Mouse (Mus musculus): Measurements from ENCODE around the gene Reep3. TPM values are rescaled to one million over a fixed set of nuclear protein-coding genes. Genes with fewer than 3 reads are reported as not detected.

Reep3 gene
- total RNA-seq (2021): 10 to 100 TPM in 1 of 2 experiments, 1 to 10 TPM in 1; 9.7 to 10.8 TPM
- long read RNA-seq, experiment 1, full-length matches to known transcripts: 1 of 9 reads
- long read RNA-seq, experiment 1, partial matches to known transcripts: 0 of 9 reads
- long read RNA-seq, experiment 1, other reads (novel, unspliced or antisense): 8 of 9 reads
- long read RNA-seq, experiment 2, full-length matches to known transcripts: 1 of 7 reads
- long read RNA-seq, experiment 2, partial matches to known transcripts: 1 of 7 reads
- long read RNA-seq, experiment 2, other reads (novel, unspliced or antisense): 5 of 7 reads

DNA sequence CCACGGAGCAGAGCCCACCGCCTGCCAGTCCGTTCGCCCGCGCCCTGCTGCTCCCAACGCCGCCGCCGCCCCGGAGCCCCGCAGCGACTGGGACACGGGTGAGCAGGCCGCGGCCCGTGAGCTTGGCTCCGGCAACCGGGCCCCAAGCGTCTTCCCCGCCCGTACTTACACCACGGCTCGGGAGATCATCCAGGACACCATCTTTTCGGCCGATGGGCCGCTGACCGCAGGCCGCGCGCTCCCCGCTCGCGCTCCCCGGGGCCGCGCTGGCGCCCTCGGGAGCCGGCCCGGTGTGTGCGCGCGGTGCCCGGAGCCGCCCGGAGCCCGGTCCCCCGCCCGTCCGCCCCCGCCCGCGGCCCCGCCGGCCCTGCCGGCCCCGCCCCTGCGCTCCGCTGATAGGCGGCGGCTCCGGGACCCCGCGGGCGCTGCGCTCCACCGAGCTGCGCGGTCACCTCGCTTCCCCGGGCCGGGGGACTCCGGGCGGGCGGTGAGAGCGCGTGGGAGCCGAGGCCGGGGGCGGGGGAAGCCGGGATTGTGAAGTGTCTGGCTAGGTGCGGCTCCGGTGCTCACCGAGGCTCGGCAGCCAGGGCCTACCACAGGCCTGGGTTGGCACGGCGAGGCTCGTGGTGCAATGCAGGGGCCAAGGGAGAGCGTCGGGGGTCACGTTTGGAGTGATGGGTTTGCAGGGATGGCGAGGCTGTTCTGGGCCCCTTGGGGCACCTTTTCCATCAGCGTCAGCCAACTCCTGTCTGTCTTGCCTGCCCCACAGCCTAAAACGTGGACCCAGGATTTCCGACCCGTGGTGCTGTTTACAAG, at the start of gene Reep3:
Gene Reep3, minus strand, starts transcription at position 325 of the 816 bp plus-strand sequence.
- Histone ChIP-seq H3K27ac (peak within 1 kb of the TSS; percentile 100), H3K4me3 (peak within 1 kb of the TSS; percentile 99)
- intact Hi-C loops (cut with DNase I): loop anchor here (2.0 to 5.0 kb wide), 3 partner anchors 30 to 95 kb away; no protein-coding TSS in a partner anchor
- TF ChIP-seq CTCF (IDR thresholded peaks at IDR 0.05): no peak
- peak; percentile 91 for DNase-seq

DNA sequence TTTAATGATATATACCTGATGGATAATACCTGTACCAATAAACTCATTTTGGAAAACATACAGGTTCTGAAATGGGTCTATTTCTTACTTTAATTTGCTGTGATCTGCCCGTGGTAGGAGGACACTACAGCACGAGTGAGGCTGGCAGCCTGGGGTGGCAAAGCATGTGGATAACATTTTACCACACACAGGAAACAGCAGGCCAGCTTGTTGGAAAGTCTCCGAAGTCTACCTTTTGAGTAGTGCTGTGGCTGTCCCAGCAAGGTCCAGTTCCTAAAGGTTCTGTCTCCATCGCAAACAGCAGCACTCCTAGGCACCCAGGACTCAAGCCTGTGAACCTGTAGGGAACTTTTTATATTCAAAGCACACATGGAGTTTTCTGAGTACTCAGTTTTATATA, 48.9 kb upstream of the Reep3 start:
- Histone ChIP-seq H3K27ac (no peak overlapping the region), H3K4me3 (no peak overlapping the region)
- no peak for TF ChIP-seq CTCF (IDR thresholded peaks at IDR 0.05)
- no peak for DNase-seq
- intact Hi-C loops (cut with DNase I): no loop called here

GRCm38 (mm10) chr10:67144269-67144668, 47.5 kb upstream of the Reep3 start:
- H3K27ac ChIP-seq: peak overlapping the region; percentile 16; the same call in 1 of the 2 replicates
- H3K4me3 ChIP-seq: no peak overlapping the region
- DNase-seq: no peak
- intact Hi-C loops (cut with DNase I): no loop called here
- TF ChIP-seq CTCF (IDR thresholded peaks at IDR 0.05): no peak

DNA sequence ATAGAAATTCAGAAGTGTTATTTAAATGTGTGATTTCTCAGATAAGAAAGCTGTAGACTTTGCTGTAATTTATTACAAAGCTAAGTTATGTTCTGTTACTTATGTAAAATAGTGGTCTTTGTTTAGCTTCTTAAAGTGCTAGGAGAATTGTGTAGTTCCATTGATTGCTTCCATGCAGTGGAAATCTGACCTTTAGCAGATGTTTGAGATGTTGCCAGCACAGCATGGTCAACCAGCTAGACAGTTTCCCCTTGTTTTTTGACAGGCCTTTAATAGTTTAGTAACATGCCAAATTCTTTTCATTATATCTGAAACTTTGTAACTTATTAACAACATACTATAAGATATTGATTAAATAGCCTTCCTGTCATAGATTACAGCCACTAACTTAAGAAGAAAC, 46.9 kb upstream of the Reep3 start:
- no peak overlapping the region for H3K4me3 ChIP-seq
- TF ChIP-seq CTCF (IDR thresholded peaks at IDR 0.05): no peak
- intact Hi-C loops (cut with DNase I): no loop called here
- peak; percentile 38 for DNase-seq
- H3K27ac ChIP-seq: peak overlapping the region; percentile 16; the same call in 1 of the 2 replicates

GRCm38 (mm10) chr10:67137437-67137836, 40.7 kb upstream of the Reep3 start:
- no peak for TF ChIP-seq CTCF (IDR thresholded peaks at IDR 0.05)
- H3K27ac ChIP-seq: no peak overlapping the region
- H3K4me3 ChIP-seq: no peak overlapping the region
- intact Hi-C loops (cut with DNase I): no loop called here
- DNase-seq: no peak

DNA sequence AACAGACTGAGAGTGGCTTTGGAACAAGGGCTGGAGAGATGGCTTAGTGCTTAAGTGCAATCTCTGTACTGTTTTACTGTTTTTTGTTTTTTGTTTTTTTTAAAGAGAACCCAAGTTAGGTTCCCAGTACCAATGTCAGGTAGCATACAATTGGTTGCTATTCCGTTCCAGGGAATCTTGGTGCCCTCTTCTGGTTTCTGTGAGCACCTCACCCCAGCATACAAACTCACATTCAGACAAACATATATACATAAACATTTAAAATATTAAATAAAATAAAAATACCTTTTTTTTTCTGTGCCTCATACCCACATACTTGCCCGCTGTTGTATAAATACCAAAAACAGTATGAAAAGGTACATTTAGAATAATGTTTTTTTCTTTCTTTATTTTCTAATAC, 37.6 kb upstream of the Reep3 start:
- no peak overlapping the region for H3K27ac ChIP-seq
- no peak for DNase-seq
- peak; percentile 49 for TF ChIP-seq CTCF (IDR thresholded peaks at IDR 0.05)
- intact Hi-C loops (cut with DNase I): loop anchor here (5.0 kb wide), 1 partner anchor 227 kb away; no protein-coding TSS in a partner anchor
- no peak overlapping the region for H3K4me3 ChIP-seq

DNA sequence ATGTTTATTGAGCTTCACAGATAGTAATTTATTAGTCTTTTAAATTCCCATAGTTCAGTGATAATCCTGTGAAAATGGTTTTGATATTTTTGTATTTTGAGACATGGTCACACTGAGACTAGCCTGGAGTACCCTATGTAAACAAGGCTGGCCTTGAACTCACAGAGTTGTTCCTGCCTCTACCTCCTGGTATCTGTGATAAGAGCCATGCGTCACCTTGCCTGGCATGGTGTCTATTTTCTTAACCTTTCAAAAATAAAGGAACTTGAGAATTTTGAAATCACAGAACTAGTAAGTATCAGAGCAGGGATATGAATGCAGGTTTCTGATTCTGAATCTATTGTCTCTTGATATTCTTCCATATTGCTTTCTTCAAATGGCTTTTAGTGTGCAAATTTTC, 35.0 kb upstream of the Reep3 start:
- Histone ChIP-seq H3K27ac (no peak overlapping the region), H3K4me3 (no peak overlapping the region)
- no peak for DNase-seq
- intact Hi-C loops (cut with DNase I): loop anchor here (5.0 kb wide), 1 partner anchor 224 kb away; no protein-coding TSS in a partner anchor
- no peak for TF ChIP-seq CTCF (IDR thresholded peaks at IDR 0.05)

DNA sequence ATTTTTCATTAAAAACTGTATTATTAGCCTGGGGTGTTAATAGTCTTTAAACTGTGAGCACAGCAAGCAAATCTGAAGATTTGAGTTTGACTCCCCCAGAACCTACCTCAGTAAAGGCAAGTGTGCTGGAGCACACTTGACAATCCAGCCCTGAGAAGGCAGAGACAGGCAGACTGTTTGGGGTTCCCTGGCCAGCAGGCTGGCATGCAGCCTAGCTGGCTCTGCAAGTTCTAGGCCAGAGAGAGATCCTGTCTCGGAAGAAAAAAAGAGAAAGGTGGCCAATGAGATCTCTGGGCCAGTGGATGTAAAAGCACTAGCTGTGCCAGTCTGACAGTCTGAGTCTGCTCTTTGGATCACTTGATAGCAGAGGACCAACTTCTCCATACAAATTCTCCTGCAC, 32.8 kb upstream of the Reep3 start:
- TF ChIP-seq CTCF (IDR thresholded peaks at IDR 0.05): no peak
- intact Hi-C loops (cut with DNase I): loop anchor here (5.0 kb wide), 1 partner anchor 58 kb away; no protein-coding TSS in a partner anchor
- peak; percentile 77 for DNase-seq
- Histone ChIP-seq H3K4me3 (no peak overlapping the region), H3K27ac (peak overlapping the region; percentile 28; the same call in 1 of the 2 replicates)

- TF ChIP-seq CTCF (IDR thresholded peaks at IDR 0.05): no peak
- peak; percentile 69 for DNase-seq
- intact Hi-C loops (cut with DNase I): loop anchor here (2.0 to 5.0 kb wide), 2 partner anchors 30 to 60 kb away; partner anchors contain the start of genes Jmjd1c and Reep3
These were observed 30.4 kb upstream of the Reep3 start for GRCm38 (mm10) chr10:67126859-67127758.

DNA sequence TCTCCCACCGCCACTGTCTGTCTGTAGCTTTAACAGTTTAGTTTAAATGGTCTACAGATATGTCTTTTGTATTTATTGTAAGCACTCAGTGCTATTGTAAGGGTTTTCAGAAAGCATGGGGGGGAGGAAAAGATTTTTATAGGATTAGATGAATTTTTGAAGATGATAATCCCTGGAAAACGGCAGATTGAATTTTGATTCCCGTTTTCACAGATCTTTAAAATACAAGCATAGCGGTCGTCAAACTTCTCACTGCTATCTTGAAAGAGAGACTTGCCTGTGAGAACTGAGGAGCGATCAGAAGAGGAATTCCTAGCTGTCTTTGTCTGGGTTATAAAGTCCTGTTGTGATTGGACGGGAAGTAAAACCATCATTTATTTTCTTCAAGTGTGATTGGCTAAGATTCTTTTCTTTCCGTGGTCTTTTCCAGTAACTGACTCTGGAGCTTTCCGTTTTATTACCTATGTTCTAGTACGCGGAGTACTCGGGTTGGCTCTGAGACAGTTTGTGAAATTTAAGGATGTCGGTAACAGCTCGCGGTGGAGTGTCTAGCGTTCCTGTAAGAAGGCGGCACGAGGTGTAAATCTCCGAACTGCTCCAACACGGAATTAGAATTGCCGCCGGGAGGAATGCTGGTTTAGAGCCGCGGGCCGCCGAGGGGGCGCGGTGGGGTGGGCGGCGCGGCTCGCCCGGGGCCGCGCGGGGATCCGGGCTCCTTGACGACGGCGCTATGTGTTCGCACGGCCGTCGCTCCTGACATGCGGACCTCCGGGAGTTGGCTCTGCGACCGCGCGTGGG, 29.5 kb upstream of the Reep3 start:
- intact Hi-C loops (cut with DNase I): loop anchor here (2.0 to 5.0 kb wide), 2 partner anchors 29 to 61 kb away; partner anchors contain the start of genes Jmjd1c and Reep3
- H3K27ac ChIP-seq: peak overlapping the region; percentile 89
- peak overlapping the region; percentile 89 for H3K4me3 ChIP-seq
- DNase-seq: peak; percentile 68
- TF ChIP-seq CTCF (IDR thresholded peaks at IDR 0.05): no peak

More at GRCm38 (mm10) chr10:67126859-67127758, 30.4 kb upstream of the Reep3 start:
- peak overlapping the region; percentile 89 for H3K27ac ChIP-seq
- peak overlapping the region; percentile 89 for H3K4me3 ChIP-seq

- peak overlapping the region; percentile 29 for H3K4me3 ChIP-seq
- no peak for TF ChIP-seq CTCF (IDR thresholded peaks at IDR 0.05)
- peak overlapping the region; percentile 82 for H3K27ac ChIP-seq
- DNase-seq: no peak
- intact Hi-C loops (cut with DNase I): no loop called here
These were observed 27.4 kb upstream of the Reep3 start for GRCm38 (mm10) chr10:67124156-67124555.

Data from gastrocnemius, adult 2 months (tissue).